Mouse (Mus musculus) forebrain, embryonic 14.5 days (tissue): ENCODE data around the gene Galnt9. TPM values are rescaled to one million over a fixed set of nuclear protein-coding genes. Genes with fewer than 3 reads are reported as not detected.
A peak's percentile ranks its signal among the peaks of the same experiment; 100 is the strongest.

Experiments
- ATAC-seq: fragments of 200-750 bp; cut with Nextera tagmentation; 2 replicates; pipeline ENCODE4 v1.8.0; 2017; ENCODE audit warnings: mild to moderate bottlenecking, moderate library complexity
- DNase-seq: peaks from one replicate; pipeline ENCODE4 v3.0.0-alpha.2; 2015; ENCODE audit warnings: low spot score
- H3K27ac ChIP-seq: fragments of 300-500 bp; sonication (generic); 2 replicates; pipeline ENCODE4 v1.5.1; 2014; ENCODE audit warnings: low read depth, mild to moderate bottlenecking, control low read depth, low read length, moderate library complexity
- H3K27me3 ChIP-seq: fragments of 300-500 bp; sonication (generic); replicated peaks from 2 replicates; pipeline ENCODE4 v1.6.1; 2014; ENCODE audit warnings: low read length, control low read depth, mixed read lengths; ENCODE audit not compliant: control insufficient read depth, insufficient read depth
- H3K36me3 ChIP-seq: fragments of 300-500 bp; sonication (generic); 2 replicates; pipeline ENCODE4 v1.6.1; 2014; ENCODE audit warnings: low read length, control low read depth; ENCODE audit not compliant: control insufficient read depth, insufficient read depth
- H3K4me1 ChIP-seq: fragments of 300-500 bp; sonication (generic); 2 replicates; pipeline ENCODE4 v1.6.1; 2014; ENCODE audit warnings: antibody characterized with exemption, low read length, control low read depth; ENCODE audit not compliant: control insufficient read depth, insufficient read depth
- H3K4me2 ChIP-seq: fragments of 300-500 bp; sonication (generic); 2 replicates; pipeline ENCODE4 v1.6.1; 2014; ENCODE audit warnings: mild to moderate bottlenecking, control low read depth, low read length
- H3K4me3 ChIP-seq: fragments of 300-500 bp; sonication (generic); 2 replicates; pipeline ENCODE4 v1.5.1; 2014; ENCODE audit warnings: low read depth, low read length, control low read depth
- H3K9ac ChIP-seq: fragments of 300-500 bp; sonication (generic); 2 replicates; pipeline ENCODE4 v1.6.1; 2014; ENCODE audit warnings: mild to moderate bottlenecking, low read length, control low read depth, moderate library complexity
- H3K9me3 ChIP-seq: fragments of 300-500 bp; sonication (generic); replicated peaks from 2 replicates; pipeline ENCODE4 v1.6.1; 2016; ENCODE audit warnings: low read length, control low read depth, mixed read lengths; ENCODE audit not compliant: control insufficient read depth
- WGBS: fragments of 180-500 bp; shearing (Covaris S2); extraction: QIAGEN DNeasy Blood & Tissue Kit; methylation state at CpG from one replicate; pipeline ENCODE4 v1.1.7; 2014; 5-methylcytosine and 5-hydroxymethylcytosine counted together
- polyA plus RNA-seq: library from polyadenylated mRNA; unstranded; fragments of >200 nt; fragmentation: Nextera tagmentation; extraction: Ambion mirVana; gene quantifications from 2 replicates; pipeline ENCODE4 v1.2.1, GENCODE M21; 2014

Galnt9 gene
- 12.1 and 13.3 TPM in 2 replicates for polyA plus RNA-seq

DNA sequence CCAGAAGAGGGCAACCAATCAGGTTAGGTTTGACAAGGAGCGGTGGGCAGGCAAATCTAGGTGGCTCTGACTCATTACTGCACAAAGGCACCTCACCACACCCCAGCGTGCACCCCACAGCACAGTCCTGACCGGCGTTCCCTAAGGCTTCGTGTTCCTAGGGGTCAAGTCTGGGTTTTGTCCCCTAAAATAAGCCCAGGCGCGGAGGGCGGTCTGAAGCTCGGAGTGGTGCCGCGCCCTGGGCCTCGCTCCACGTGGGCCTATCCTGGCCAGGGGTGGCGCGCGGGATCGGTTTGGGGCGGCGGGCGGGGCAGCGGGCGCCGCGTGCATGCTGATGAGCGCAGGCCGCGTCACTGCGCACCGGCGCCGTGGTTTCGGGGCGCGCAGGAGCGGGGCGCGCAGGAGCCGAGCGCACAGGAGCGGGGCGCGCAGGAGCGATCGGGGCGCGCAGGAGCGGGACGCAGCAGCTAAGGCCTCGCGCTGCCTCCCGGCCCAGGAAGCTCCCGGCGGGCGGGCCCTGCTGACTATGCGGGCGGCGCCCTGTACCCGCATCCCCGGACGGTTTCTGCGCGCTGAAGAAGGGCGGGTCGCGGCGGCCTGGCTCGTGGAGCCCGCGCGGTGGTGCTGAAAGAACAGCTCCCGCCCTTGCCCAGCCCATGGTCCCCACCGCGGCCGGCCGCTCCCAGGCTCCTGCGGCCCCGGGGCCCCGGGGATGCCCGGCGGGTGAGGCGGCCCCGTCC lies at the start of gene Galnt9:
Gene Galnt9 (plus strand): TSS at position 405 of the 740 bp plus-strand sequence.
- peak; percentile 54 for DNase-seq
- 0 out of 2 replicates have a peak within 1 kb of the TSS, but pooled peaks have one; percentile 9 for H3K27ac ChIP-seq
- under 1% methylated on average over 63 of the region's 82 CpGs for WGBS
- H3K4me3 ChIP-seq, result peak within 1 kb of the TSS; percentile 44
- peak within 1 kb of the TSS; percentile 58 for H3K9ac ChIP-seq
- no peaks in the 10 kb centered on the region for H3K9me3 ChIP-seq
- H3K36me3 ChIP-seq, result no peaks in the 10 kb centered on the region
- H3K4me1 ChIP-seq, result no peaks in the 10 kb centered on the region
- H3K27me3 ChIP-seq, result peaks cover 35% of the 10 kb centered on the region
- ATAC-seq, result peak; percentile 90
- H3K4me2 ChIP-seq, result peak within 1 kb of the TSS; percentile 60

DNA sequence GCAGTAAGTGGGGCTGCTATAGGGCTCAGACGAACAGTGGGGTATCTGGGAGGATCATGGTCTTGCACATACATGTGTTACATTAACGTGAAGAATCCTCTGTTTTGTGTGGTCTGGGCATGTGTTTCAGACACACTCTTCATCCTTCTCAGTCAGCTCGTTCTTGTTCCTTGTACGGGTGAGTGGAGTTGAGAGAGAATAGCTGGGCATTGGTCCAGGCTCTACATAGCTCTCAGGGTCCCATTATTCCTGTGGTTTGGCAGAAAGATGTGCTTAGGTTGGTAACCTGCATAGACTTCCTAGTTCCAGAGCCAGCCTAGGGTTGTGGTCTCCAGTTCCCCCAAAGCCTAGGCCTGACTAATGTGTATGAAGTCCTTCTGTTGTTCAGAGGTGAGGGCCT lies 49.8 kb upstream of the Galnt9 start:
- Histone ChIP-seq H3K27ac (peak overlapping the region; percentile 33; the same call in 1 of the 2 replicates), H3K9me3 (no peaks in the 10 kb centered on the region), H3K9ac (peak overlapping the region; percentile 22; the same call in 1 of the 2 replicates), H3K4me2 (no peak overlapping the region), H3K36me3 (no peaks in the 10 kb centered on the region), H3K4me3 (no peak overlapping the region), H3K27me3 (no peaks in the 10 kb centered on the region), H3K4me1 (0 out of 2 replicates have a peak, but pooled peaks cover 2% of the 10 kb centered on the region)
- ATAC-seq (peak; percentile 35; the same call in 1 of the 2 replicates), DNase-seq (peak; percentile 43)
- WGBS, result 44% methylated on average over 4 of the region's 4 CpGs

DNA sequence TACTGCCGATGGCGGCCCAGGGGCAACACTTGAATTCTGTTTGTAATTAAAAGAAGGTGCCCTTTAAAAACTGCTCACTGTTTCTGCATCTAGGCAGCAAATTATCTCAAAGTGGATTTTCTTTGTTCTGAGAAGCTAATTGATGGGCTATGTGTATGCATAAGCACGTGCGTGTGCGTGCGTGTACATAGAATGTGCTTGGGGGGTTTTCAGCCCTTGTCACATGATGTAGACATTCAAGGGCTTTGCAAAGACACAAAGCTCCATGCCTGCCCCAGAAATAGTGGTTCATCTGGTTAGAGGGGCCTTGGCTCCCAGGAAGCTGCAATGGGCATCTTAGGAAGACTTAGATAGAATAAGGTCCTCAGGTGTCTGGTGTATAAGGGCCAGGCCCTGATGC lies 49.1 kb upstream of the Galnt9 start:
- Histone ChIP-seq H3K4me3 (no peak overlapping the region), H3K9ac (no peak overlapping the region), H3K36me3 (no peaks in the 10 kb centered on the region), H3K27ac (no peak overlapping the region), H3K4me2 (no peak overlapping the region), H3K27me3 (no peaks in the 10 kb centered on the region), H3K9me3 (no peaks in the 10 kb centered on the region), H3K4me1 (0 out of 2 replicates have a peak, but pooled peaks cover 2% of the 10 kb centered on the region)
- 84% methylated on average over 6 of the region's 6 CpGs for WGBS
- ATAC-seq, result no peak; the same call in 1 of the 2 replicates
- DNase-seq, result no peak

DNA sequence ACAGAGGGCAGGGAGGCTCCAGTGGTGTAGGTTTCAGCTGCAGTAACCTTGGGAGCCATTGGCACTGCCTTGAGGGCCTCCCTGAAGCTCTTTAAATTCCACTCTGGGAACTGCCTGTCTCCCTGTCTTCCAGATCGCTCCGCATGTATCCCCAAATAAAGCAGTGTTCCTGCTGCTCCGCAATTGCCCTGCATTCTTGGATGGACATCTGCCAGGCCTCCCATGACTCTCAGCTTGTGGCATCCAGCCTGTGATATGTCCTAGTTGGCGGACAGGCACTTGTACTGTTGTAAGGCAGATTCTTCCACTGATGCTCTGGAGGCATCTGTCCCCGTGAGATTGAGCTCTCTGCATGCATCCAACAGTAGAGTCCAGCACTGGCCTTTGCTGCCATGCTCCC lies 46.6 kb upstream of the Galnt9 start:
- WGBS, result 80% methylated on average over 5 of the region's 5 CpGs
- DNase-seq, result no peak
- 0 out of 2 replicates have a peak, but pooled peaks cover 2% of the 10 kb centered on the region for H3K27me3 ChIP-seq
- ATAC-seq, result no peak
- no peak overlapping the region for H3K27ac ChIP-seq
- no peaks in the 10 kb centered on the region for H3K9me3 ChIP-seq
- no peak overlapping the region for H3K9ac ChIP-seq
- H3K4me1 ChIP-seq, result 0 out of 2 replicates have a peak, but pooled peaks cover 2% of the 10 kb centered on the region
- H3K4me2 ChIP-seq, result no peak overlapping the region
- no peak overlapping the region for H3K4me3 ChIP-seq
- H3K36me3 ChIP-seq, result no peaks in the 10 kb centered on the region

DNA sequence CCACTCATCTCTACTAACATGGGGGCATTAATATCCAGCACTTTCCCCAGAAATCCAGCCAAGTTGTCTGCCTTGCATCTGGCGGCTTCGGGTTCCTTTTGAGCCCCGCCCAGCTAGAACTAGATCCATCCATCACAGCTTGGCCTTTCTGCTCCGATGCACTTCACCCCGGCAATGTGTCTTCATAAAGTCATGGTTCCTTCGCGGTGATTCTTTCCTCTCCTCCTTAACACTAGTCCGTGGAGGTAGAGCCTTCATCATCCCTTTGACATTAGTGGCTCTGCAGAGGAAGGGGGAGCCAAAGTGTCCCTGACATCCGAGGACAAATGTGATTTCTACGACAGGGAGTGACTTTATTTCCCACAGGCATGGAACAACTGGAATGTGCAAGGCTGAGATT lies 46.1 kb upstream of the Galnt9 start:
- Histone ChIP-seq H3K36me3 (no peaks in the 10 kb centered on the region), H3K9ac (no peak overlapping the region), H3K9me3 (no peaks in the 10 kb centered on the region), H3K4me3 (no peak overlapping the region), H3K27ac (no peak overlapping the region), H3K4me1 (0 out of 2 replicates have a peak, but pooled peaks cover 2% of the 10 kb centered on the region), H3K27me3 (0 out of 2 replicates have a peak, but pooled peaks cover 2% of the 10 kb centered on the region), H3K4me2 (no peak overlapping the region)
- WGBS, result 81% methylated on average over 10 of the region's 10 CpGs
- ATAC-seq (no peak), DNase-seq (no peak)

DNA sequence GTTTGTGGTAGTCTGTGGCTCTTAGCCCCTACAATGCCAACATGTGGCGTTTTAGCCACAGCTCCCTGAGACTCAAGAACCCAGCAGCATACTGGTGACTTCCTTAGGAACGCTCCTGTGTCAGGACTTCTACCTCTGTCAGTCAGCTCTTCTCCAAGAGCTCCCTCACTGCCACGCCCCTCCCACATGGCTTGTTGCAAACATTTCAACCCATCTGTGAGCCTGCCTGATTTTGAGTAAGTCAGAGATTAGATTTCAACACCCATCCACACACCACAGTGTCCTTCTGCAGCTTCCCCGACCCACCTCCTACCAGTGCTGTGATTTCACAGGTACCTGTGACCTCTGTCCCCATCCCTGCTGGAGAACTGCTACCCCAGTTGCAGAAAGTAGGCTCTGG lies 43.9 kb upstream of the Galnt9 start:
- 67% methylated on average over 4 of the region's 4 CpGs for whole genome bisulfite sequencing
- H3K27ac ChIP-seq, result no peak overlapping the region

DNA sequence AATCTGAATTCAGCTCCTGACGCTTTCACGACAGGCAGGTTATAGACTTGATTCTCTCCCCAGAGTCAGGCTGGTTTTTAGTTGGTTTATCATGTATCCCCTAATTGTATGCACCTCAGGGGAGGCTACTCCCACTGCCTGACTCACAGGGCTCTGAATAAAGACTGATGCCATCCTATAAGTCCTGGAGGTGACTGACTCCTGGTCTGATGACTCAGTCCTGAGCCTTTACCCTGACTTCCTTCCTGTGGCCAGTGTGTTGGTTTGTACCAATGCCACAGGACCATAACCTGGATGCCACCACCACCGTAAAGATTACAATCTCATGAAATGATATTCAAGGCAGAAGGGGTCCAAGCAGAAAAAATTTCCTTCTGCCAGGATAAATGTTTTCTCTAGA lies 40.8 kb upstream of the Galnt9 start:
- no peaks in the 10 kb centered on the region for H3K36me3 ChIP-seq
- no peak overlapping the region for H3K4me3 ChIP-seq
- no peak overlapping the region for H3K9ac ChIP-seq
- H3K4me1 ChIP-seq, result peaks cover 8% of the 10 kb centered on the region
- H3K4me2 ChIP-seq, result no peak overlapping the region
- 0 out of 2 replicates have a peak, but pooled peaks cover 2% of the 10 kb centered on the region for H3K27me3 ChIP-seq
- H3K9me3 ChIP-seq, result no peaks in the 10 kb centered on the region
- 95% methylated on average over 3 of the region's 3 CpGs for WGBS
- no peak for ATAC-seq
- H3K27ac ChIP-seq, result no peak overlapping the region
- no peak for DNase-seq

More for the DNA sequence above, 43.9 kb upstream of the Galnt9 start:
- Histone ChIP-seq H3K4me3 (no peak overlapping the region), H3K9ac (no peak overlapping the region), H3K27me3 (0 out of 2 replicates have a peak, but pooled peaks cover 2% of the 10 kb centered on the region), H3K4me2 (no peak overlapping the region), H3K36me3 (no peaks in the 10 kb centered on the region), H3K4me1 (no peaks in the 10 kb centered on the region), H3K9me3 (no peaks in the 10 kb centered on the region)
- ATAC-seq (no peak), DNase-seq (no peak)

DNA sequence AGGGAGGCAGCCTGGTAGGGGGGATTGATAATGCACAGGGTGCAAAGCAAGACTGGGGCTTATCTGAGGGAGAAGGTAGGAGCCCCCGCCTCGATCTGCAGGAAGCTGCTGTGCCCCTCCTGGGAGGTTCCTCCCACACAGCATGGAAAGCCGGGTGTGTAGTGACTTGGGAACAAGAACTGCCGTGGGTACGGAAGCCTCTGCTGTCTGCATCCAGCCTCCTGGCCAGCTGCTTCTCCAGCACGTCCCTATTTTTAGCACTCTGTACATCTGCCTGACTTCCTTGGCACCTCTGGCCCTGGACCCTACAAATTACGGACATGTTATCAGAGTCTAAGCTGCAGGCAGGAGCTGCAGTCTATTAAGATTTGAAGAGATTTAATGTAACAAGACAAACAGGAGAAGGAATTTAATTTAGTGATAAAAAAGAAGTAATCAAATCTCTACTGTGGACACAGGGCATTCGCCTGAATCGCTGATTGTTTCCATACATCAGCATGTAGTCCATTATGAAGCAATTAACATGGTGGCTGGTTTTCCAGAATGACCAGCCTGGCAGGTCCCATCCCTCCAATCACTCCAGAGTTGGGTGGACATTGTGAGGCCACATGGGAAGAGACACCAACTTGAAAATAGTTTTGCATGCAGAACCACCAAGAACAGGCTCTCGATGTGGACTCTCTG lies 38.4 kb upstream of the Galnt9 start:
- no peak overlapping the region for H3K4me2 ChIP-seq
- H3K27me3 ChIP-seq, result 0 out of 2 replicates have a peak, but pooled peaks cover 2% of the 10 kb centered on the region
- no peak overlapping the region for H3K27ac ChIP-seq
- H3K4me3 ChIP-seq, result no peak overlapping the region
- no peaks in the 10 kb centered on the region for H3K9me3 ChIP-seq
- no peaks in the 10 kb centered on the region for H3K36me3 ChIP-seq
- H3K9ac ChIP-seq, result peak overlapping the region; percentile 7; the same call in 1 of the 2 replicates
- 22% methylated on average over 10 of the region's 10 CpGs for WGBS
- peaks cover 8% of the 10 kb centered on the region for H3K4me1 ChIP-seq
- ATAC-seq, result no peak
- no peak for DNase-seq
